Mouse (Mus musculus): ENCODE measurements around the gene Oprl1.

DNA sequence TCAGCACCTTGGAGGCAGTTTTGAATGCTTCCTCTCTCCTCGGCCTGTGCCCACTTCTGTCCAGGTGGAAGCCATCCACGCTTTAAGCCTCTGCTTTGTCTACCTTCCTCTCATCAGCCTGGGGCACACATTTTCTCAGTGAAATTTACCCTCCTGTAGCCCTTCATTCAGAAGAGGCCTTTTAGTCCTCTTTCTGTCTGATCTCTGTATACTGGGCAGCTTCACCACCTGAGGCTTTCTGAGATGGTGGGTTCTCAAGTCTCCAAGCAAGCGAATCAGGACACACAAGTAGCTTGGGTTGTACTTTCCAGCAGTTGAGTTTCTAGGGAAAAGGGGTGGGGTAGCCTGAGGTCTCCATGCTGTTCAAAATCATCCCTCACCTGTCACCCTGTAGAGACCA, 22.5 kb upstream of the Oprl1 start:
- TF ChIP-seq POLR2A (IDR thresholded peaks at IDR 0.05; ENCODE audit: extremely low read depth, insufficient read depth, low read length) (no peak), CTCF (IDR thresholded peaks at IDR 0.05; ENCODE audit: low read depth, low read length) (no peak)
